Mouse (Mus musculus) forebrain, embryonic 16.5 days (tissue): ENCODE results near the gene Coro6. TPM values are rescaled to one million over a fixed set of nuclear protein-coding genes. Genes with fewer than 3 reads are reported as not detected.

Experiments
- ATAC-seq: fragments of 200-750 bp; cut with Nextera tagmentation; 2 replicates; pipeline ENCODE4 v1.8.0; 2017; ENCODE audit warnings: mild to moderate bottlenecking, moderate library complexity
- H3K27ac ChIP-seq: fragments of 300-500 bp; sonication (generic); 2 replicates; pipeline ENCODE4 v1.5.1; 2014; ENCODE audit warnings: low read length, control low read depth
- H3K27me3 ChIP-seq: fragments of 300-500 bp; sonication (generic); replicated peaks from 2 replicates; pipeline ENCODE4 v1.6.1; 2014; ENCODE audit warnings: low read length; ENCODE audit not compliant: control insufficient read depth, insufficient read depth
- H3K36me3 ChIP-seq: fragments of 300-500 bp; sonication (generic); 2 replicates; pipeline ENCODE4 v1.6.1; 2014; ENCODE audit not compliant: control insufficient read depth, insufficient read depth
- H3K4me1 ChIP-seq: fragments of 300-500 bp; sonication (generic); replicated peaks from 2 replicates; pipeline ENCODE4 v1.6.1; 2014; ENCODE audit warnings: low read length; ENCODE audit not compliant: control insufficient read depth, insufficient read depth
- H3K4me2 ChIP-seq: fragments of 300-500 bp; sonication (generic); 2 replicates; pipeline ENCODE4 v1.6.1; 2014; ENCODE audit warnings: mild to moderate bottlenecking, low read length, control low read depth
- H3K4me3 ChIP-seq: fragments of 300-500 bp; sonication (generic); replicated peaks from 2 replicates; pipeline ENCODE4 v1.5.1; 2014; ENCODE audit warnings: mild to moderate bottlenecking, low read length, control low read depth
- H3K9ac ChIP-seq: fragments of 300-500 bp; sonication (generic); replicated peaks from 2 replicates; pipeline ENCODE4 v1.6.1; 2014; ENCODE audit warnings: low read depth, low read length, control low read depth
- H3K9me3 ChIP-seq: fragments of 300-500 bp; sonication (generic); 2 replicates; pipeline ENCODE4 v1.6.1; 2016; ENCODE audit warnings: low read length; ENCODE audit not compliant: control insufficient read depth
- WGBS: fragments of 180-500 bp; shearing (Covaris S2); extraction: QIAGEN DNeasy Blood & Tissue Kit; methylation state at CpG from one replicate; pipeline ENCODE4 v1.1.7; 2014; 5-methylcytosine and 5-hydroxymethylcytosine counted together
- polyA plus RNA-seq: library from polyadenylated mRNA; unstranded; fragments of >200 nt; fragmentation: Nextera tagmentation; extraction: Ambion mirVana; gene quantifications from 2 replicates; pipeline ENCODE4 v1.2.1, GENCODE M21; 2015

The Coro6 gene
- polyA plus RNA-seq, 1 experiment from 2014 or later = not detected

DNA sequence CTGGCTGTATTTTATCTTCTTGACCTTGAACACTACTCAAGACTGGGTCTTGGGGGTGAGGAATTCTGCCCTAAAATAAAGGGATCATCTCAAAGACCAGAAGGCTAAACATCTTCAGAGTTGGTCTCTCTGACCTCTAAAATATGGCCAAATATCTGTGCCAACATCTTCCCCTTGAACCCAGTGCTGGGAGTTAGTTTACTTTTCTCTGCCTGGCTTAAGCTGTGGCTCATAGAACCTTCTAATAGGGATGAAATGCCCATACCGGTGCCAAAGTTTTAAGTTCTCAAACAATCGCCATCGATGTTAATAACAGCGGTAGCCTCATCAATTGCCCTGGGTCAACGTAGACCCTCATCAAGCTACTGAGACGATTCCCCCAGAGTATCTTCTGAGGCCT lies 355 bp upstream of the Coro6 start:
- no peak for ATAC-seq
- H3K27ac ChIP-seq = no peak overlapping the region
- 1% methylated on average over 6 of the region's 6 CpGs for WGBS
- no peaks in the 10 kb centered on the region for H3K36me3 ChIP-seq
- H3K9me3 ChIP-seq = no peaks in the 10 kb centered on the region
- peak overlapping the region; percentile 98 for H3K4me2 ChIP-seq
- H3K4me1 ChIP-seq = peaks cover 13% of the 10 kb centered on the region
- peak overlapping the region; percentile 55 for H3K9ac ChIP-seq
- H3K27me3 ChIP-seq = peaks cover 31% of the 10 kb centered on the region
- H3K4me3 ChIP-seq = peak overlapping the region; percentile 50

DNA sequence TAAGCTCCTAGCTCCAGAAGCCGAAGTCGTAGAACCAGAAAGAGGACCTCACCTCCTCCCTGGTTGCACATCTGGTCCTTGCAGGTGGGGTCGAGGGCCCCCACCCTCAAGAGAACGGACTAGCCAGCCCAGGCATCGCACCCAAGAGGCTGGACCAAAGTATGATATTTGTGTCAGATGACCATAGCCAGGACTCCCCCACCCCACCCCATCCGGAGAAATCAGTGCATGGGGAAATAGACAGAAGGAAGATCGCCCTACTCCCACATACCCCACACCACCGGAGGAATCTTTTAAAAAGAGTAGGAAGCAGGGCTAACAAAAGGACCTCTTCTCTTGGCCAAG lies 862 bp downstream of the Coro6 start:
- H3K27me3 ChIP-seq = peaks cover 41% of the 10 kb centered on the region
- H3K4me3 ChIP-seq = no peak overlapping the region; the same call in 1 of the 2 replicates
- H3K4me1 ChIP-seq = peaks cover 21% of the 10 kb centered on the region
- no peak overlapping the region for H3K4me2 ChIP-seq
- 46% methylated on average over 8 of the region's 8 CpGs for WGBS
- no peak for ATAC-seq
- H3K27ac ChIP-seq = no peak overlapping the region
- no peak overlapping the region for H3K9ac ChIP-seq
- H3K36me3 ChIP-seq = no peaks in the 10 kb centered on the region
- no peaks in the 10 kb centered on the region for H3K9me3 ChIP-seq

DNA sequence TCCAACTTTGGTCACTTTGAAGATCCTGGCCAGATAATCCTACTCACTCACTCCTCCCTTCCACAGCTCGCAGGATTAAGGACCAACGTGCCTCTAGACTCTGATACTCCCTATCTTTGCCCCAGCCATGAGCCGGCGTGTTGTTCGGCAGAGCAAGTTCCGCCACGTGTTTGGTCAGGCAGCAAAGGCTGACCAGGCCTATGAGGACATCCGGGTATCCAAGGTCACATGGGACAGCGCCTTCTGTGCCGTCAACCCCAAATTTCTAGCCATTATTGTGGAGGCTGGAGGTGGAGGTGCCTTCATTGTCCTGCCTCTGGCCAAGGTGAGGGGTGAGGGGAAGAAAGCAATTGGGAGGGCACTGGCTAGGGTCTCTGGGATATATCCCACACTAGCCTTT lies 1.6 kb downstream of the Coro6 start:
- 67% methylated on average over 10 of the region's 10 CpGs for WGBS
- Histone ChIP-seq H3K36me3 (no peaks in the 10 kb centered on the region), H3K27ac (no peak overlapping the region), H3K4me3 (no peak overlapping the region), H3K4me2 (no peak overlapping the region), H3K4me1 (peaks cover 21% of the 10 kb centered on the region), H3K27me3 (peaks cover 41% of the 10 kb centered on the region), H3K9me3 (no peaks in the 10 kb centered on the region), H3K9ac (no peak overlapping the region)
- no peak for ATAC-seq

DNA sequence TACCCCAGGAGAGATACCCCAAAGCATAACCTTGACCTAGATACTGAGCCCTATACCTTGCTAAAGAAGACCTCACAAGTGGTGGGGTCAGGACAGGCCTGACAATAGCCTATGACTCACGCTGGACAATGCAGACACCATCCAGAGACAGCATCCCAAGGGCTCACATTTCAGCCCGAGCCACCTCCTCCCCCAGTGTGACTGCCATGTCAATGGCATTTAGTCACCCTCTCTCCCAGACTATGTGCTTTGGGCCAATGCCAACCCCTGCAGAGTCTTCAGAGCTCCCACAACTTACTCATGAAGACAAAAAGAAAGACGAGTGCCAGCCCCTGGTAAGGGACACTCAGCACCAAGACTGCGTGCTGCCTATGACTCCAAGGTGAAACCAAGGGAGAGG lies 2.5 kb downstream of the Coro6 start:
- no peak overlapping the region for H3K27ac ChIP-seq
- no peak overlapping the region for H3K4me3 ChIP-seq
- 47% methylated on average over 4 of the region's 4 CpGs for WGBS
- H3K4me1 ChIP-seq = peaks cover 21% of the 10 kb centered on the region
- no peak overlapping the region for H3K9ac ChIP-seq
- peaks cover 41% of the 10 kb centered on the region for H3K27me3 ChIP-seq
- no peaks in the 10 kb centered on the region for H3K9me3 ChIP-seq
- H3K36me3 ChIP-seq = no peaks in the 10 kb centered on the region
- no peak overlapping the region for H3K4me2 ChIP-seq
- ATAC-seq = no peak

DNA sequence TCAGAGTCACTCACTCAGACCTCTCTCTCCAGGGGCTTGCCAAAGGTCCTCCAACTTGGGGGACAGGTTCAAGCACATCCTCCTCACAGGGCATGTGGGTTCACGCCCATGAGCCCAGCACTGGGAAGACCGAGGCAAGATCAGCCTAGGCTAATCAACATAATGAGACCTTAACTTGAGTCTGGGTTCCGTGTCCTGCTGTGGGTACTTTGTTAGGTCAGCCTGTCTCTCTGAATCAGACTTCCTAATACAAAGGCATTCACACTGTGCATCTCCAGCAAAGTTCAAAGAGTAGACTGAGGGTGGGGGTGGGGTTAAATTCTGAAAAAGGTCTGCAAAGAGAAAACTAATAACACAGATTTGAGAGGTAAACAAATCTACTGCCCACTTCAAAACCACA lies 2.9 kb downstream of the Coro6 start:
- Histone ChIP-seq H3K27me3 (peaks cover 41% of the 10 kb centered on the region), H3K4me1 (peaks cover 21% of the 10 kb centered on the region), H3K9ac (no peak overlapping the region), H3K27ac (no peak overlapping the region), H3K4me2 (no peak overlapping the region), H3K36me3 (no peaks in the 10 kb centered on the region), H3K4me3 (no peak overlapping the region), H3K9me3 (no peaks in the 10 kb centered on the region)
- 38% methylated on average over 3 of the region's 3 CpGs for WGBS
- no peak for ATAC-seq

DNA sequence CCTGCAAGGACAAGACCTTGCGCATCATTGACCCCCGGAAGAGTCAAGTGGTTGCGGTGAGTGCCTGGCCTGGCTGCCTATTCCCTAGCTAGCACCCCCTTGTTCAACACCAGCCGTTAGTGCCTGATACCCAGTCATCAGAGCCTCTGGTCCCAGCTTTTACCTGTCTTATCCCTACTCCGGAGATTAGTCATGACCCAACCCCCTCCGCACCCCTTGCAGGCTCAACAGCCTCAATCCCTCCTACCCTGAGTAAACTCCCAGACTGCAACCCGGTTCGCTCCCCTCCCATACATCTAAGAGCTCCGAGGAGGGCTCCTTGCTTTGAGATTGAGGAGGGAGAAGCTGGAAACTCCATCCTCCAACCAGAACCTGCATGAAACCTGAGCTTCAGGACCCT lies 4.3 kb downstream of the Coro6 start:
- Histone ChIP-seq H3K4me1 (peaks cover 21% of the 10 kb centered on the region), H3K4me3 (no peak overlapping the region), H3K4me2 (no peak overlapping the region), H3K9me3 (no peaks in the 10 kb centered on the region), H3K27ac (no peak overlapping the region), H3K36me3 (peaks cover 8% of the 10 kb centered on the region), H3K27me3 (peaks cover 41% of the 10 kb centered on the region), H3K9ac (no peak overlapping the region)
- WGBS = 43% methylated on average over 9 of the region's 9 CpGs
- ATAC-seq = no peak

DNA sequence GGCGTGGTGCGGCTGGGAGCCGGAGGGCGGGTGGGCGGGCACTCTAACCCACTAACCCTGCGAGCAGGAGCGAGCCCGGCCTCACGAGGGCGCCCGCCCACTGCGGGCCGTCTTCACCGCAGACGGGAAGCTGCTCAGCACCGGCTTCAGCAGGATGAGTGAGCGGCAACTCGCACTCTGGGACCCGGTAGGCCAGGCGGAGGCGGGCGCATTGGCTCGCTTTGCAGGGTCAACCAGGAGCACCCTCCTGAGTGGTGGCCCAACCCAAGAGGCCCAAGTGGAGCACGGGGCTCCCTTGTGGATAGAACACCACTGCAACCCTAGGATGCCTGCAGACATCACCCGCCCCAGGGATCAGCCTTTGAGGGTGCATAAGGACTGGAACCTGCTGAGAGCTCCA lies 4.9 kb downstream of the Coro6 start:
- 3% methylated on average over 25 of the region's 25 CpGs for WGBS
- Histone ChIP-seq H3K36me3 (peaks cover 14% of the 10 kb centered on the region), H3K27me3 (peaks cover 38% of the 10 kb centered on the region), H3K9ac (no peak overlapping the region), H3K4me1 (peaks cover 17% of the 10 kb centered on the region), H3K4me3 (no peak overlapping the region), H3K4me2 (no peak overlapping the region), H3K9me3 (no peaks in the 10 kb centered on the region), H3K27ac (no peak overlapping the region)
- ATAC-seq = 0 out of 2 replicates have a peak, but pooled peaks have one; percentile 14

DNA sequence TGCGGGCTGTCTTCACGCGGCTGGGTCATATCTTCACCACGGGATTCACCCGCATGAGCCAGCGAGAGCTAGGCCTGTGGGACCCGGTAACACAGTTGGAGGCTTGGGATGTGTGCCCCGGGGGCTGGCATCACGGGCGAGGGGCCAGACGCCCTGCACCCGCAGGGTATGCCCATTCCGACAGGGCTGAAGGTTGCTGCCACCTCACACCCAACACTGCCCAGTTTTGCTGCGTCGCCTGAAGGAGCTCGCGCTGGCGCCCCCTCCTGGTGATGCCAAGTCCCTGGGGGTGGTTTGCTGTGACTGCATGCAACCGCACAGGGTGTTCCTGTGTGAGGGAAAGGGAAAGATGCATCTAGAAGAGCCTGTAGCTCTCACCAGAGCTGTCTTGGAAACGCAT lies 5.6 kb downstream of the Coro6 start:
- 13% methylated on average over 20 of the region's 20 CpGs for WGBS
- no peak overlapping the region for H3K4me2 ChIP-seq
- no peak overlapping the region for H3K4me3 ChIP-seq
- H3K9ac ChIP-seq = no peak overlapping the region
- no peak overlapping the region for H3K27ac ChIP-seq
- H3K4me1 ChIP-seq = peaks cover 11% of the 10 kb centered on the region
- peaks cover 38% of the 10 kb centered on the region for H3K27me3 ChIP-seq
- peaks cover 19% of the 10 kb centered on the region for H3K36me3 ChIP-seq
- no peaks in the 10 kb centered on the region for H3K9me3 ChIP-seq
- ATAC-seq = peak; percentile 51

DNA sequence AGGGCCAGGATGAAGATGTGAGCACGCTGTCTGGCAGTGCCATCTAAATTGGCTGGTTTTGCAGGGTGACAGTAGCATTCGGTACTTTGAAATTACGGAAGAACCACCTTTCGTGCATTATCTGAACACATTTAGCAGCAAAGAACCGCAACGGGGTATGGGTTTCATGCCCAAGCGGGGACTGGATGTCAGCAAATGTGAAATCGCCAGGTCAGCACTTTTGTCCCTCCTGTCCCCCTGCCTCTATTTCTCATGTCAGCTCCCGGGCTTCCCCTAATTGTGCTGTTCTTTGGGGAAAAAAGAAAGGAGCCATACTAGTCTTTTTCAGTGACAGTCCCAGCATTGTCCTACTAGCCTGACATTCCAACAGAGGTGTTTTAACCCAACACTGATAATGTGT lies 6.2 kb downstream of the Coro6 start:
- Histone ChIP-seq H3K4me2 (no peak overlapping the region), H3K9ac (no peak overlapping the region), H3K27me3 (peaks cover 33% of the 10 kb centered on the region), H3K4me3 (no peak overlapping the region), H3K9me3 (no peaks in the 10 kb centered on the region), H3K27ac (no peak overlapping the region), H3K4me1 (peaks cover 8% of the 10 kb centered on the region), H3K36me3 (peaks cover 19% of the 10 kb centered on the region)
- no peak for ATAC-seq
- 78% methylated on average over 9 of the region's 9 CpGs for WGBS

DNA sequence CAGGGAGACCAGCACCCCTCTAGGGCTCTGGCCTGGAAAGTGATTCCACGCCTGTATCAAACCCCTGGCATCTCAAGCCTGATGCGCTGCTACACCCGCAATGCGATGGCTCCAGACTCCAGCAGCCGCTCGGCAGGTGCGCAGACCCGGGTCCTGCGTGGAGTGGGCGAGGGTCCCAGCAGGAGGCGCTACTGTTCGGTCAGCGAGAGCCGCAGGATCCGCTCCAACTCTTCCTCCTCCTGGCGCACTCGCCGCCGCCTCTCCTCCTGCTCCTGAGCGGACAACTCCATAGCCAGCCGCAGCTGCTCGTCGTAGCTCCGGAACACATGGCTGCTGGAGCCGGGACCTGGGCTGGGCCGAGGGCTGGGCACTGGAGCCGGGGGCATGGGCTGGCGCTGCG lies 9.2 kb downstream of the Coro6 start:
- Histone ChIP-seq H3K27ac (no peak overlapping the region), H3K4me1 (peaks cover 8% of the 10 kb centered on the region), H3K4me2 (no peak overlapping the region), H3K9me3 (no peaks in the 10 kb centered on the region), H3K27me3 (peaks cover 13% of the 10 kb centered on the region), H3K4me3 (no peak overlapping the region), H3K9ac (no peak overlapping the region), H3K36me3 (peaks cover 28% of the 10 kb centered on the region)
- no peak for ATAC-seq
- WGBS = 72% methylated on average over 29 of the region's 29 CpGs
